Mouse (Mus musculus) heart, embryonic 16.5 days (tissue): ENCODE data around the gene Ska3. TPM values are rescaled to one million over a fixed set of nuclear protein-coding genes. Genes with fewer than 3 reads are reported as not detected.
"Not testable (repeated sequence)": the region's sequence is repeated elsewhere in the genome, so short reads cannot be mapped to it uniquely, and the experiment has no call there.

Source experiments
- ATAC-seq: fragments of 200-750 bp; cut with Nextera tagmentation; replicated peaks from 2 replicates; pipeline ENCODE4 v1.8.0; 2017; ENCODE audit warnings: moderate number of reproducible peaks; ENCODE audit not compliant: insufficient read depth, low FRiP score; ENCODE audit errors: extremely low read depth
- H3K27ac ChIP-seq: fragments of 300-500 bp; sonication (generic); 2 replicates; pipeline ENCODE4 v1.5.1; 2014; ENCODE audit warnings: mild to moderate bottlenecking, low read length, control low read depth, moderate library complexity
- H3K27me3 ChIP-seq: fragments of 300-500 bp; sonication (generic); 2 replicates; pipeline ENCODE4 v1.6.1; 2014; ENCODE audit warnings: low read length, mixed read lengths; ENCODE audit not compliant: control insufficient read depth, insufficient read depth
- H3K36me3 ChIP-seq: fragments of 300-500 bp; sonication (generic); 2 replicates; pipeline ENCODE4 v1.6.1; 2014; ENCODE audit not compliant: control insufficient read depth, insufficient read depth
- H3K4me1 ChIP-seq: fragments of 300-500 bp; sonication (generic); 2 replicates; pipeline ENCODE4 v1.6.1; 2014; ENCODE audit warnings: low read length, mixed read lengths; ENCODE audit not compliant: control insufficient read depth, insufficient read depth
- H3K4me2 ChIP-seq: fragments of 300-500 bp; sonication (generic); 2 replicates; pipeline ENCODE4 v1.6.1; 2014; ENCODE audit warnings: low read depth, mild to moderate bottlenecking, control low read depth, low read length
- H3K4me3 ChIP-seq: fragments of 300-500 bp; sonication (generic); 2 replicates; pipeline ENCODE4 v1.5.1; 2014; ENCODE audit warnings: mild to moderate bottlenecking, control low read depth, low read length
- H3K9ac ChIP-seq: fragments of 300-500 bp; sonication (generic); 2 replicates; pipeline ENCODE4 v1.6.1; 2014; ENCODE audit warnings: low read length, control low read depth
- H3K9me3 ChIP-seq: fragments of 300-500 bp; sonication (generic); replicated peaks from 2 replicates; pipeline ENCODE4 v1.6.1; 2016; ENCODE audit warnings: low read length; ENCODE audit not compliant: control insufficient read depth
- WGBS: fragments of 180-500 bp; shearing (Covaris S2); extraction: QIAGEN DNeasy Blood & Tissue Kit; methylation state at CpG from one replicate; pipeline ENCODE4 v1.1.7; 2014; 5-methylcytosine and 5-hydroxymethylcytosine counted together
- polyA plus RNA-seq: library from polyadenylated mRNA; unstranded; fragments of >200 nt; fragmentation: Nextera tagmentation; extraction: Ambion mirVana; gene quantifications from 2 replicates; pipeline ENCODE4 v1.2.1, GENCODE M21; 2015

The Ska3 gene
- 23.4 and 24.7 TPM in 2 replicates for polyA plus RNA-seq

DNA sequence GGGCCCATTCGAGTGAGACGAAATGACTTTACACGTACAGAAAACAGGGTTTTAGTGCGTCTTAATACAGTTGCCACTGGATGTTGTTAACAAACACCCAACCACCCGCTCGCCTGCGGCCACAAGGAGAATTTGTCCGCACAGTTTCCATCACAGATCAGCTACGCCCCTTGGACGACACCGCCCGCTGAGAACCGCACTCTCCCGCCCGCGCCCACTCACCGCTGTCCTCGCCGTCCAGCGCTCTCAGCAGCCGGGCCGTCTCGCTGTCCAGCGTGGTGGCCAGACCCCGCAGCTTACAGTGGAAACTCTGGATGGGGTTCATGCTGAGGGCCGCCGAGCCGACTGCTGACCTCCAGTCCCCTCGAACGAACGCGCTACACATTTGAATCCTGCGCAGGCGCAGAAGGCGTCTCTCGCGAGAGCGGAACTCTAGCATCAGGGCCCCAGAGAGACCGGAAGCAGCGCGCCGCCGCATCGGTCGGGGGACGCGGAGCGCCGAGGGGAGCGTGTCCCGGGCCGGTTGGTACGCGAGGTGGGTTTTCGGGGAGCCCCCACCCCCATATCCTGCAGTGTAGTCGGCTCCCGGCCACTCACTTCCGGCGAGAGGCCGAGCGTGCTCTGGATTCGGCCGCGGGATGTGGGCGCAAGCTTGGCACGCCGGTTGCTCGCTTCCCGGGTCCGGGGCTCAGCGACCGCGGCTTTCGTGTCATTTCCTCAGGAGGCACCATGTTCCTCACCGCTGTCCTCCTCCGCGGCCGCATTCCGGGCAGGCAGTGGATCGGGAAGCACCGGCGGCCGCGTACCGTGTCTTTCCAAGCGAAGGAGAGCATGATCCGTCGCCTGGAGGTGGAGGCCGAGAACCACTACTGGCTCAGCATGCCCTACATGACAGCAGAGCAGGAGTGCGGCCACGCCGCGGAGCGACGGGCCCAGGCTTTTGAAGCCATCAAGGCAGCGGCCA, at the start of gene Ska3, which contains the start of gene Mrpl57:
Gene Ska3, minus strand, starts transcription at position 398 of the 964 bp plus-strand sequence.
Gene Mrpl57, plus strand, starts transcription at position 447 of the 964 bp plus-strand sequence.
- H3K4me1 ChIP-seq: peaks cover 19% of the 10 kb centered on the region
- peak within 1 kb of the TSS; percentile 89 for H3K9ac ChIP-seq
- H3K4me3 ChIP-seq: peak within 1 kb of the TSS; percentile 93
- peaks cover 11% of the 10 kb centered on the region for H3K36me3 ChIP-seq
- no peaks in the 10 kb centered on the region for H3K27me3 ChIP-seq
- peak within 1 kb of the TSS; percentile 81 for H3K27ac ChIP-seq
- H3K4me2 ChIP-seq: peak within 1 kb of the TSS; percentile 80
- H3K9me3 ChIP-seq: no peaks in the 10 kb centered on the region
- under 1% methylated on average over 96 of the region's 96 CpGs for WGBS
- peak; percentile 95 for ATAC-seq

DNA sequence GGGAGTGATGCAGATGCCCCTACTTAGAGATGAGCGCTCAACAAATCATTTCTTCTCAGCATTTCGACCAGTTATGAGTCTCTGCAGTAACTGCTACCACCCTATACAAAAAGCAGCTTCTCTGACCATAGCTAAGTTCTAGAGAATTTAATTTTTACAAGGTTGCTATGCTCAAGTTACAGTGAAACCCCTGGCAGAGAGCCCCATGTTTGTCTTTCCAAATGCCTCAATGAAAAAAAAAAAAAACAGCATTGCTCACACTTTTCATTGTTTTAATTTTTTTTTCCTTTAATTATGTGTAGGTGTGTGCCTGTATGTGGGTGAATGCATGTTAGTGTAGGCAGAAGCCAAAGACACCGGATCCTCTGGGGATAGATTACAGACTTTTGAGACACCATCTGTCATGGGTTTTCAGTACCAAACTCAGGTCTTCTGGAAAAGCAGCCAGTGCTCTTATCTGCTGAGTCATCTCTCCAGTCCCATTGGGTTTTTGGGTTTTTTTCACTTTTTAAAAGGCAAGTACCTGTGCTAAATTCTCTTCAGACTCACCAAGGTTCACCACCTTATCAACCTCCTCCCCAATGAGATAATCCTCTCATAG, 40.8 kb upstream of the Ska3 start:
- Histone ChIP-seq H3K36me3 (peaks cover 27% of the 10 kb centered on the region), H3K4me3 (no peak overlapping the region), H3K4me1 (no peaks in the 10 kb centered on the region), H3K4me2 (no peak overlapping the region), H3K9me3 (no peaks in the 10 kb centered on the region), H3K27ac (no peak overlapping the region), H3K27me3 (no peaks in the 10 kb centered on the region), H3K9ac (no peak overlapping the region)
- ATAC-seq: no peak
- 90% methylated on average over 3 of the region's 3 CpGs for WGBS

DNA sequence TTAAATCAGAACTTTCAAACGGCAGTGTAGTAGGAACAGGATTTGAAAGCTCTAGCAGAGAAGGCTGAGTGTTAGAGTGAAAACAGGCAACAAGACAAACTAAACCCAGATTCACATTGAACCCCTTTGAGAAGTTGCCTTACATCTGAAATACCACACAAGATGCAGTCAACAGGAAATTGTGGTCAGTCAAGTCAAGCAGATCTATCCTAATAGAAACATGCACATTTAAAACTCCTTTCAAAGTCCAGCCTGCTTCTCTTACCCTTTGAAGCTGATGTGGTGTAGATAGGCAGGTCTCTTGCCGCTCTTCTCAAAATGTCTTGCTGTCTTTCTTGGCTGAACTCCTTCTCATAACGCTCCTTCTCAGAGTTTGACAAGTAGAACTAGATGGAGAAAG, 39.3 kb upstream of the Ska3 start:
- H3K27me3 ChIP-seq: no peaks in the 10 kb centered on the region
- no peak for ATAC-seq
- no peak overlapping the region for H3K4me3 ChIP-seq
- no peaks in the 10 kb centered on the region for H3K9me3 ChIP-seq
- 78% methylated on average over 3 of the region's 3 CpGs for WGBS
- no peaks in the 10 kb centered on the region for H3K4me1 ChIP-seq
- no peak overlapping the region for H3K4me2 ChIP-seq
- peaks cover 31% of the 10 kb centered on the region for H3K36me3 ChIP-seq
- no peak overlapping the region for H3K27ac ChIP-seq
- no peak overlapping the region for H3K9ac ChIP-seq

DNA sequence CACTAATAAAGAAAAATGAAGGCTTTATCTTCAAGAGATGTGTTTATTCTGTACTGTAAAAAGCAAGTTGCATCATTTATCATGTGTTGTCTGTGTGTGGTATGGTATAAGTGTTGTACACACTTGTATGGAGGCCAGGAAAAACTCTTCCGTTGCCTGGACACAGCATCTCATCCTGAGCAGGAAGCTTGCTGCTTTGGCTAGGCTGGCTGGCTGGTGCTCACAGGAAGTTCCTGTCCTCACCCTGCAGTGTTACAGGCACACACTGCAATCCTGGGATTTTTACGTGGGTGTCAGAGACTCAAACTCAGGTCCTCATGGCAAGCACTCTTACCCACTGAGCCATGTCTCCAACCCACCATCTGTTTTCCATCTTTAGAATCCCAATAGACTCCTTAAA, 37.1 kb upstream of the Ska3 start:
- ATAC-seq: no peak
- no peaks in the 10 kb centered on the region for H3K27me3 ChIP-seq
- no peak overlapping the region for H3K27ac ChIP-seq
- H3K4me2 ChIP-seq: no peak overlapping the region
- H3K4me1 ChIP-seq: peaks cover 4% of the 10 kb centered on the region; the same call in 1 of the 2 replicates
- no peak overlapping the region for H3K9ac ChIP-seq
- peaks cover 24% of the 10 kb centered on the region for H3K36me3 ChIP-seq
- WGBS: 46% methylated on average over 2 of the region's 2 CpGs
- no peaks in the 10 kb centered on the region for H3K9me3 ChIP-seq
- H3K4me3 ChIP-seq: no peak overlapping the region

DNA sequence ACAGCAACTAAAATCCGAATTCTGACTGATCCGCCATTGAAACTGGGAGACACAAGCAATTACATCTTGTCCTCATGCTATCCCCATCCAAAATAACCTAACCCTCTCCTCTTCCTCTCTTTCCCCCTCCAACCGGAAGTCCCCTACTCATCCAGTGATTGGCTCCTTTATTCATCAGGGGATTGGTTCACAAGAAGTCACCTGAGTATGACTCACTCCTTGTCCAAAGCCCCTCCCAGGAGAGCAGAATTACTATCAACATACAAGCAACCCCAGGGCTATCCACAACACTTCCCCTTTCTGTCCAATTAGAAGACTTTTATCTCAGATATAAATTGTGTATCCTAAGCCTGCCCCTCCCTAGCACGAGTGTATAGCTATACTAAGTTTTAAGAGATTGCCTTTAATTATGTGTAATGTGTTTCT, 36.0 kb upstream of the Ska3 start:
- Histone ChIP-seq H3K27ac (no peak overlapping the region), H3K9ac (no peak overlapping the region), H3K36me3 (peaks cover 29% of the 10 kb centered on the region), H3K4me2 (no peak overlapping the region), H3K27me3 (no peaks in the 10 kb centered on the region), H3K9me3 (no peaks in the 10 kb centered on the region), H3K4me3 (no peak overlapping the region), H3K4me1 (peaks cover 4% of the 10 kb centered on the region; the same call in 1 of the 2 replicates)
- 84% methylated on average over 4 of the region's 4 CpGs for WGBS
- ATAC-seq: no peak

DNA sequence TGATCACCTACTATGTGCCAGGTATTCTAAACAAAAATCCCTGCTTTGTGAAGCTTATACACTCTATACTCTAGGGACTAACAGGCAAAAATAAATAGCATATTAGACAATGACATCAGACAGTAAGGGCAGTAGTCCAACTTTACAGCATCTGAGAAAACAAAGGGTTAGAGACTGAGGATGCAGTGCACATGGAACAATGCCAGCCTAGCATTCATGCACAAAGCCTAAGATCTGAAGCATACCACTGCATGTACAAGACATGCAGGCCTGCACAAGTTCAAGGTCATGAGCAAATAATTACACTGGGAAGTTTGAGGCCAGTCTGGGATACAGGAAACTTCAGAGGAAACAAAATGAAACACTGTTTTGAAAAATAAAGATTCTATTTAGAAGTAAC, 33.5 kb upstream of the Ska3 start:
- H3K27ac ChIP-seq: peak overlapping the region; percentile 45
- H3K4me1 ChIP-seq: peaks cover 4% of the 10 kb centered on the region; the same call in 1 of the 2 replicates
- peak; percentile 28; the same call in 1 of the 2 replicates for ATAC-seq
- H3K36me3 ChIP-seq: peaks cover 12% of the 10 kb centered on the region
- no peak overlapping the region for H3K4me2 ChIP-seq
- H3K4me3 ChIP-seq: no peak overlapping the region
- no peaks in the 10 kb centered on the region for H3K9me3 ChIP-seq
- no peak overlapping the region for H3K9ac ChIP-seq
- no peaks in the 10 kb centered on the region for H3K27me3 ChIP-seq

DNA sequence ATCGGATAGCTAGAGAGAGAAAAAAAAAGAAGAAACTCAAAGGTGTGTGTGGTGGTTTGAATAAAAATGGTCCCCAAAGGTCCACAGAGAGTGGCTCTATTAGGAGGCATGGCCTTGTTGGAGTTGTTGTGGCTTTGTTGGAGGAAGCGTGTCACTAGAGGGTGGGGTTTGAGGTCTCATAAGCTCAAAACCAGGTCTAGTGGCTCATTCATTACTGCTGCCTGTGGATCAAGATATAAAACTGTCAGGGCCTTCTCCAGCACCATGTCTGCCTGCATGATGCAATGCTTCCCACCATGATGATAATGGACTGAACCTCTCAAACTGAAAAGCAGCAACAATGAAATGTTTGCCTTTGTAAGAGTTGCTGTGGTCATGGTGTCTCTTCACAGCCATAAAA, 32.6 kb upstream of the Ska3 start:
- 92% methylated on average over 2 of the region's 2 CpGs for WGBS
- ATAC-seq: no peak
- H3K36me3 ChIP-seq: peaks cover 10% of the 10 kb centered on the region

DNA sequence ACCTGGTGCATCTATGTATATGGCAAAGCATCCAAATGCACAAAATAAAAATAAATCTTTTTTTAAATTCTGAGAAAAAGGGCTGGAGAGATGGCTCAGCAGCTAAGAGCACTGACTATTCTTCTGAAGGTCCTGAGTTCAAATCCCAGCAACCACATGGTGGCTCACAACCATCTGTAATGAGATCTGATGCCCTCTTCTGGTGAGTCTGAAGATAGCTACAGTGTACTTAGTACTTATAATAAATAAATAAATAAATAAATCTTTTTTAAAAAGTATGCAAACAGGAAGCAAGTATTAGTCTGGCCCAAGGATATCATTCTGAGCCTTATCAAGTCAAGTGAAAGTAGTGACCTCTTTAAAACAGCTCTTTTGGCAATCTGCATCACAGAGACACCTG, 30.1 kb upstream of the Ska3 start:
- not testable (repeated sequence) for ATAC-seq

More for the DNA sequence above, 32.6 kb upstream of the Ska3 start:
- Histone ChIP-seq H3K27me3 (no peaks in the 10 kb centered on the region), H3K9ac (no peak overlapping the region), H3K27ac (no peak overlapping the region), H3K4me2 (no peak overlapping the region), H3K4me3 (no peak overlapping the region), H3K9me3 (no peaks in the 10 kb centered on the region), H3K4me1 (peaks cover 4% of the 10 kb centered on the region; the same call in 1 of the 2 replicates)

DNA sequence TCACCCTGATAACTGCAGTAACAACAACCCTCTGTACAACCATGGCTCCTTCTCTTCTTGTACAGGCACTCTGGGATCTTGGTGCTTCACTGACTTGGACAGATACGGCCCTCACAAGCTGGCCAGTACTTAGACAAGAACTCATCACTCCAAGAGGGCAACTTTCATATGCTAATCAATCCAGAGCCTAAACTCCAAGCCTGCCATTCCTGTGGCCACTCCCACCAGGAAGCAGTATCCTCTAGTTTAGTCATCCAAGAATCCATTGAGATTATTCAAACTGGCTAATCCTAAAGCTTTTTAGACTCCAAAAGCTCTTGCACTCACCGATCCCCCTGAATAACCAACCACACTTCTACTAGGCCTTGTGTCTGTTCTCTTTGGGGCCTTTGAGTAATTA, 27.0 kb upstream of the Ska3 start:
- no peak overlapping the region for H3K4me2 ChIP-seq
- ATAC-seq: no peak
- no peaks in the 10 kb centered on the region for H3K27me3 ChIP-seq
- H3K4me3 ChIP-seq: no peak overlapping the region
- 79% methylated on average over 2 of the region's 2 CpGs for whole genome bisulfite sequencing
- no peak overlapping the region for H3K27ac ChIP-seq
- H3K36me3 ChIP-seq: peaks cover 5% of the 10 kb centered on the region
- no peak overlapping the region for H3K9ac ChIP-seq
- H3K9me3 ChIP-seq: no peaks in the 10 kb centered on the region
- H3K4me1 ChIP-seq: no peaks in the 10 kb centered on the region

More for the DNA sequence above, 30.1 kb upstream of the Ska3 start:
- H3K27ac ChIP-seq, H3K9ac ChIP-seq, H3K4me1 ChIP-seq, H3K27me3 ChIP-seq, H3K4me3 ChIP-seq, H3K4me2 ChIP-seq, H3K9me3 ChIP-seq: not testable (repeated sequence)
- H3K36me3 ChIP-seq: peaks cover 10% of the 10 kb centered on the region
